Mouse (Mus musculus) liver, embryonic 14.5 days (tissue): ENCODE data around the gene Trim11.

Source experiments
- CTCF ChIP-seq: IDR thresholded peaks from 2 replicates; pipeline ENCODE4 v1.5.1; 2016; ENCODE audit warnings: antibody characterized with exemption, low read depth, control low read depth
- EP300 ChIP-seq: IDR thresholded peaks from 2 replicates; pipeline ENCODE4 v1.6.1; 2016; ENCODE audit warnings: antibody characterized with exemption, low read depth

DNA sequence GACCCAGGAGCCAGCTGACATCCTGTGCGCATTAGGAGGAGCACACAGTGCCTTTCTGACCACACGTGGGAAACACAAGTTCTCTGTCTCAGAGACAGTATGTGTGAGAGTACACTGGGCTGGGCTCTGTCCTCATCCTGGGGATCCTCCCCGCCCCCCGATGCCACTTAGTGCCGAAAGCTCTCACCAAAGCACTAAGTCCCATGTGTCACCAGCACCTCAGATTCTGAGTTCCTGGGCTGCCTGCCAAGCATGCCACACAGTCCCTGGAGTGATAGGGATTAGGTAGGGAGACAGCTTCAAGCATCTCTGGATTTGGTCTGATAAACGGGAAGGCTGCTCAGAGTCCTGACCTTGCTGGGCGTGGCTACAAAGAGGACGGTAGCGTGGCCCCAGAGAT is 12.9 kb downstream of the Trim11 start:
- TF ChIP-seq CTCF = no peak
- no peak for TF ChIP-seq EP300
